In the genomic region with DNA sequence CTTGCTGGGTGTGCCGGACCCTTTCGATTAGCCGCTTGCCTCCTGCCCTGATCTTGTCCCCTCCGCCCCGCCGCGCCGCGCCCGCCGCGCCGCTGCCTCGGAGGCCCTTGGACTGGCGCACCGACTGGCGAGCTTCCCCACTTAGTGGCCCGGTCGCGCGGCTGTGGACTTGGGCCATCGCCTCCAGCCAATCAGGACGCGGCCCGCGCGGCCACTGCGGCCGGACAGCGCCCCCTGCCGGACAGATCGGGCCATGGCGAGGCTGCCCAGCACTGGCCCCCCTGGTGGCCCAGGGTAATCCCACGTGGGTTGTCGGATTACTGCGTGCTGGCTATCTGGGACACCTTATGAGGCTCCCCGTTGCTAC, we compare ENCODE assay signal across 8 mouse cellular contexts. TPM values are rescaled to one million over a fixed set of nuclear protein-coding genes. Genes with fewer than 3 reads are reported as not detected.
DNase-seq lines count a peak whose midpoint lies in the region; ATAC-seq and TF ChIP-seq lines count a peak whose summit lies in the region.

A gene (minus strand): TSS at position 114 of the 367 bp plus-strand sequence.

- peak within 1 kb of the TSS; percentile 57 for H3K9ac ChIP-seq in hindbrain, postnatal 0 days (replicated peaks; ENCODE audit: low read length)

- peak within 1 kb of the TSS; percentile 55 for H3K4me3 ChIP-seq in hindbrain, postnatal 0 days (ENCODE audit: low read length)
- peak within 1 kb of the TSS; percentile 94 for H3K4me3 ChIP-seq in megakaryocyte, embryonic 14.5 days (replicated peaks)

- no peaks in the 10 kb centered on the region for H3K36me3 ChIP-seq in hindbrain, postnatal 0 days (ENCODE audit: insufficient read depth, low read length)
- H3K36me3 ChIP-seq in megakaryocyte, embryonic 14.5 days (replicated peaks; ENCODE audit: low read length), result no peaks in the 10 kb centered on the region

- DNase-seq in WW6 (ENCODE audit: low read depth, low spot score), result peak; percentile 61
- peak; percentile 85 to 89 for DNase-seq in cerebellum, postnatal 36 days
- DNase-seq in gastrocnemius, adult 8-10 months (ENCODE audit: low spot score in 2 of 2), result peak; percentile 88 to 92
- DNase-seq in hindbrain, postnatal 0 days (ENCODE audit: low spot score), result peak; percentile 93
- DNase-seq in left cerebral cortex, adult 8-10 months (ENCODE audit: low spot score in 2 of 2), result peak; percentile 71 to 85
- DNase-seq in right cerebral cortex, postnatal 14 days, result peak; percentile 91
- DNase-seq in urinary bladder, postnatal 25 days (ENCODE audit: low spot score), result peak; percentile 98

- no peaks in the 10 kb centered on the region for H3K27me3 ChIP-seq in hindbrain, postnatal 0 days (ENCODE audit: insufficient read depth, low read length)
- H3K27me3 ChIP-seq in megakaryocyte, embryonic 14.5 days (replicated peaks), result peaks cover 63% of the 10 kb centered on the region

- no peaks in the 10 kb centered on the region for H3K4me1 ChIP-seq in hindbrain, postnatal 0 days (ENCODE audit: insufficient read depth, low read length)
- H3K4me1 ChIP-seq in megakaryocyte, embryonic 14.5 days, result peaks cover 20% of the 10 kb centered on the region

- peak within 1 kb of the TSS; percentile 76 for H3K4me2 ChIP-seq in hindbrain, postnatal 0 days (ENCODE audit: low read depth, low read length)

- H3K27ac ChIP-seq in hindbrain, postnatal 0 days, result peak within 1 kb of the TSS; percentile 72

- peak; percentile 95 for ATAC-seq in hindbrain, postnatal 0 days

- under 1% methylated on average over 37 of the region's 37 CpGs for WGBS in hindbrain, postnatal 0 days

- no peaks in the 10 kb centered on the region for H3K9me3 ChIP-seq in hindbrain, postnatal 0 days (ENCODE audit: low read length)
- H3K9me3 ChIP-seq in megakaryocyte, embryonic 14.5 days, result no peaks in the 10 kb centered on the region

- TF ChIP-seq CTCF in hindbrain, postnatal 0 days (IDR thresholded peaks at IDR 0.05; ENCODE audit: low read depth), result peak; percentile 79

RNA-seq across cellular contexts. Expression of the gene that starts here (rescaled TPM):
- 100 to 1,000 TPM; 268 to 577 (median 411) TPM for total RNA-seq in gastrocnemius, adult 8-10 months (2022)
- total RNA-seq in hindbrain, postnatal 0 days (2014; rRNA removed), result 6.4 and 7.8 TPM in 2 replicates
- polyA plus RNA-seq in hindbrain, postnatal 0 days (2015; fragmentation: Nextera tagmentation; extraction: Ambion mirVana), result 5.8 TPM in 2 replicates
- total RNA-seq in left cerebral cortex, adult 8-10 months (2022), result 10 to 100 TPM; 18.3 to 20.8 (median 19.8) TPM
- 0.49 and 1.3 TPM in 2 replicates for polyA plus RNA-seq in megakaryocyte, embryonic 14.5 days (2012; ENCODE audit: insufficient read depth, low replicate concordance)

Comparison
In these comparisons a context has a peak if more than half of its experiments do, and no peak if none do; other contexts are left out.
1. Peak in every context shown above with its lines: DNase-seq, ATAC-seq, H3K4me3 ChIP-seq and H3K27ac ChIP-seq.
2. RNA of the gene that starts here (total RNA-seq): 268 to 577 TPM in gastrocnemius, adult 8-10 months; 18.3 to 20.8 TPM in left cerebral cortex, adult 8-10 months and 6.4 to 7.8 TPM in hindbrain, postnatal 0 days; every median in the first group is over 10 times any median in the second.